Mouse (Mus musculus): Measurements from ENCODE around the gene Olfr345.

DNA sequence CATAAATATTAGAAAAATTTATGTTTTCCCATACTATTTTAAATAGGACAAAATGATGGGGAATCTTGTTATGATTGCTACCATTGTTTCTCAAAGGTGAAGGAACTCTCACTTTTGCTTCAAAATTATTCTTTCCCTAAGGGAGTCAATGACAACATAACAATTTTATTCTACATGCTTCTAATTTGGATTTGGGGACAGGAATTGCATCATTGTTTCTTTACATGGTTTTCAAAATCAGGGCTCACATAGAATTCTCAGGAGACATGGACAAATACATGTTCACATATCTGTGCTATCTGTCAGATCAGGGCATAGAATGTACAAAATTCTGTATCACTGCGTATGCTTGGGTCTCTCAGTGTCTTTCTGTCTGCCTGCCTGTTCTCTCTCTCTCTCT, 45.6 kb downstream of the Olfr345 start, which contains the start of gene Olfr346:
- TF ChIP-seq GATA1 (IDR thresholded peaks at IDR 0.05; ENCODE audit: borderline replicate concordance, low read length) (no peak), FLI1 (IDR thresholded peaks at IDR 0.05; ENCODE audit: low read length) (no peak)
